Mouse (Mus musculus): ENCODE data around the gene Cypt15.
"Not testable (repeated sequence)": the region's sequence is repeated elsewhere in the genome, so short reads cannot be mapped to it uniquely, and the experiment has no call there.

Cypt15 gene

GRCm38 (mm10) chrX:39345967-39346366 is at the start of gene Cypt15:
Gene Cypt15, plus strand, starts transcription at chrX:39346267.
- not testable (repeated sequence) for DNase-seq

GRCm38 (mm10) chrX:39370932-39371331 is 24.9 kb downstream of the Cypt15 start:
- no peak for DNase-seq

DNA sequence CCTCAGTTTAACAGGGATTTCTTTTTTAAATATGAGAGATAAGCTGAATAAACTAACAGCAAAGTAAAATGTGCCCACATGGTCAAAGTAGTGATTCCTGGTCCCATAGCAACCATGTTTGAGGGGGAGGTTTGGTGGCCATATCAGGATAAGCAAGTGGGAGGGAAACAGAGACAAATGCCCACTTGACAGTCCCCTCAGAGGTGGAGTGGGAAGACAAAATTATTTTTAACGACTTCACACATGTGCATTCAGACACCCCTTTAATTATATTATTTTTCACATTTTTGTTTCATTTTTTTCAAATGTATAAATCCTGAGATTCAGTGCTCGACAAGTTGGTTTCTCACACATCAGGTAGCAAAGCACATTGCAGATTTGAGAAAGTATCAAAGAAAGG is 32.8 kb downstream of the Cypt15 start:
- no peak for DNase-seq

- no peak for DNase-seq
These were observed 37.7 kb downstream of the Cypt15 start for GRCm38 (mm10) chrX:39383806-39384205.

All from cerebellum, adult 11 months (tissue).